Mouse (Mus musculus) central nervous system, embryonic 11.5 days (tissue): ENCODE results near the gene Zfp867. TPM values are rescaled to one million over a fixed set of nuclear protein-coding genes. Genes with fewer than 3 reads are reported as not detected.

Experiments
- polyA plus RNA-seq: library from polyadenylated mRNA; depleted of rRNA; stranded (reverse); fragments of >200 nt; gene quantifications from 2 replicates; pipeline ENCODE4 v1.2.3, GENCODE M21; 2012; rRNA removed

The Zfp867 gene
- polyA plus RNA-seq, result 4.5 and 7.4 TPM in 2 replicates

GRCm38 (mm10) chr11:59472326-59472677 lies at the start of gene Zfp867:
TSS of gene Zfp867 (minus strand) at chr11:59472474.

GRCm38 (mm10) chr11:59451086-59451485 lies 21.2 kb downstream of the Zfp867 start, which contains the start of gene Snap47:
TSS of gene Snap47 (minus strand) at chr11:59451186.

GRCm38 (mm10) chr11:59449741-59450229 lies 22.5 kb downstream of the Zfp867 start, which contains the start of gene Jmjd4:
TSS of gene Jmjd4 (plus strand) at chr11:59450045.

Other genes with a start within 250 kb of the Zfp867 start
- 411 and 507 TPM in 2 replicates for gene Arf1, start 244.2 kb downstream of the Zfp867 start, polyA plus RNA-seq
- 1.6 and 3.6 TPM in 2 replicates for gene Wnt3a, start 181.7 kb downstream of the Zfp867 start, polyA plus RNA-seq
- gene Wnt9a, start 165.5 kb downstream of the Zfp867 start, polyA plus RNA-seq, result 5.0 and 5.1 TPM in 2 replicates
- 0.12 TPM in 1 of 2 replicates, not detected in the other for gene Prss38, start 96.8 kb downstream of the Zfp867 start, polyA plus RNA-seq
- 12.6 and 15.1 TPM in 2 replicates for gene Jmjd4, start 22.4 kb downstream of the Zfp867 start, polyA plus RNA-seq
- gene Snap47, start 21.3 kb downstream of the Zfp867 start, polyA plus RNA-seq, result 91.0 and 108 TPM in 2 replicates
- gene Zkscan17, start 54.3 kb upstream of the Zfp867 start, polyA plus RNA-seq, result 21.5 and 24.5 TPM in 2 replicates
- gene Nlrp3, start 69.1 kb upstream of the Zfp867 start, polyA plus RNA-seq, result 0.20 and 0.35 TPM in 2 replicates
- not detected in 2 replicates for gene Olfr222, start 103.8 kb upstream of the Zfp867 start, polyA plus RNA-seq
- gene Olfr223, start 120.8 kb upstream of the Zfp867 start, polyA plus RNA-seq, result not detected in 2 replicates
- 105 and 117 TPM in 2 replicates for gene Mprip, start 188.8 kb upstream of the Zfp867 start, polyA plus RNA-seq